Mouse (Mus musculus): ENCODE measurements around the gene Rhoq. TPM values are rescaled to one million over a fixed set of nuclear protein-coding genes. Genes with fewer than 3 reads are reported as not detected.

Rhoq gene
- polyA plus RNA-seq, 1 experiment from 2014 or later = 6.2 TPM

- H3K9ac ChIP-seq (ENCODE audit: low read length) = no peak overlapping the region; the same call in 1 of the 2 replicates
- no peaks in the 10 kb centered on the region for H3K36me3 ChIP-seq (ENCODE audit: control insufficient read depth, insufficient read depth, low read length)
- no peak overlapping the region for H3K27ac ChIP-seq (ENCODE audit: low read depth, low read length)
These were observed 30.0 kb upstream of the Rhoq start for GRCm38 (mm10) chr17:86932896-86933295.

GRCm38 (mm10) chr17:86937064-86937463 lies 25.8 kb upstream of the Rhoq start:
- H3K4me1 ChIP-seq (ENCODE audit: control insufficient read depth, insufficient read depth, low read length) = peaks cover 13% of the 10 kb centered on the region; the same call in 1 of the 2 replicates
- H3K9ac ChIP-seq (ENCODE audit: low read length) = no peak overlapping the region; the same call in 1 of the 2 replicates
- DNase-seq (ENCODE audit: low spot score) = no peak
- H3K36me3 ChIP-seq (ENCODE audit: control insufficient read depth, insufficient read depth, low read length) = no peaks in the 10 kb centered on the region
- H3K27ac ChIP-seq (ENCODE audit: low read depth, low read length) = peak overlapping the region; percentile 28; the same call in 1 of the 2 replicates
- H3K27me3 ChIP-seq (replicated peaks; ENCODE audit: control insufficient read depth, insufficient read depth, low read length) = no peaks in the 10 kb centered on the region; the same call in 1 of the 2 replicates
- H3K9me3 ChIP-seq (replicated peaks; ENCODE audit: control insufficient read depth, low read length) = no peaks in the 10 kb centered on the region
- 60% methylated on average over 2 of the region's 2 CpGs for WGBS
- H3K4me3 ChIP-seq (ENCODE audit: low read depth, low read length) = peak overlapping the region; percentile 28; the same call in 1 of the 2 replicates
- no peak for ATAC-seq
- H3K4me2 ChIP-seq (ENCODE audit: low read length) = peak overlapping the region; percentile 60

More at GRCm38 (mm10) chr17:86932896-86933295, 30.0 kb upstream of the Rhoq start:
- WGBS = 41% methylated on average over 5 of the region's 5 CpGs
- Histone ChIP-seq H3K4me2 (ENCODE audit: low read length) (no peak overlapping the region), H3K27me3 (replicated peaks; ENCODE audit: control insufficient read depth, insufficient read depth, low read length) (no peaks in the 10 kb centered on the region; the same call in 1 of the 2 replicates), H3K4me1 (ENCODE audit: control insufficient read depth, insufficient read depth, low read length) (0 out of 2 replicates have a peak, but pooled peaks cover 9% of the 10 kb centered on the region), H3K4me3 (ENCODE audit: low read depth, low read length) (no peak overlapping the region), H3K9me3 (replicated peaks; ENCODE audit: control insufficient read depth, low read length) (no peaks in the 10 kb centered on the region)
- DNase-seq (ENCODE audit: low spot score) = peak; percentile 44
- ATAC-seq = peak; percentile 47; the same call in 1 of the 2 replicates

- peak; percentile 88 for ATAC-seq
- WGBS = under 1% methylated on average over 20 of the region's 20 CpGs
- Histone ChIP-seq H3K4me2 (ENCODE audit: low read length) (peak overlapping the region; percentile 60), H3K9ac (ENCODE audit: low read length) (peak overlapping the region; percentile 43), H3K4me3 (ENCODE audit: low read depth, low read length) (peak overlapping the region; percentile 28), H3K27me3 (replicated peaks; ENCODE audit: control insufficient read depth, insufficient read depth, low read length) (no peaks in the 10 kb centered on the region; the same call in 1 of the 2 replicates), H3K4me1 (ENCODE audit: control insufficient read depth, insufficient read depth, low read length) (peaks cover 13% of the 10 kb centered on the region; the same call in 1 of the 2 replicates), H3K36me3 (ENCODE audit: control insufficient read depth, insufficient read depth, low read length) (no peaks in the 10 kb centered on the region), H3K9me3 (replicated peaks; ENCODE audit: control insufficient read depth, low read length) (no peaks in the 10 kb centered on the region), H3K27ac (ENCODE audit: low read depth, low read length) (peak overlapping the region; percentile 28; the same call in 1 of the 2 replicates)
- peak; percentile 88 for DNase-seq (ENCODE audit: low spot score)
These were observed 25.3 kb upstream of the Rhoq start for GRCm38 (mm10) chr17:86937497-86938155.

GRCm38 (mm10) chr17:86938683-86939082 lies 24.2 kb upstream of the Rhoq start:
- ATAC-seq = no peak
- Histone ChIP-seq H3K4me1 (ENCODE audit: control insufficient read depth, insufficient read depth, low read length) (peaks cover 12% of the 10 kb centered on the region; the same call in 1 of the 2 replicates), H3K4me3 (ENCODE audit: low read depth, low read length) (no peak overlapping the region), H3K27me3 (replicated peaks; ENCODE audit: control insufficient read depth, insufficient read depth, low read length) (no peaks in the 10 kb centered on the region; the same call in 1 of the 2 replicates), H3K27ac (ENCODE audit: low read depth, low read length) (no peak overlapping the region), H3K36me3 (ENCODE audit: control insufficient read depth, insufficient read depth, low read length) (no peaks in the 10 kb centered on the region), H3K4me2 (ENCODE audit: low read length) (no peak overlapping the region), H3K9me3 (replicated peaks; ENCODE audit: control insufficient read depth, low read length) (no peaks in the 10 kb centered on the region), H3K9ac (ENCODE audit: low read length) (no peak overlapping the region)
- DNase-seq (ENCODE audit: low spot score) = no peak
- 67% methylated on average over 7 of the region's 7 CpGs for WGBS

- Histone ChIP-seq H3K4me2 (ENCODE audit: low read length) (no peak overlapping the region), H3K9me3 (replicated peaks; ENCODE audit: control insufficient read depth, low read length) (no peaks in the 10 kb centered on the region), H3K4me1 (ENCODE audit: control insufficient read depth, insufficient read depth, low read length) (peaks cover 11% of the 10 kb centered on the region; the same call in 1 of the 2 replicates), H3K27me3 (replicated peaks; ENCODE audit: control insufficient read depth, insufficient read depth, low read length) (no peaks in the 10 kb centered on the region), H3K27ac (ENCODE audit: low read depth, low read length) (no peak overlapping the region), H3K4me3 (ENCODE audit: low read depth, low read length) (no peak overlapping the region), H3K36me3 (ENCODE audit: control insufficient read depth, insufficient read depth, low read length) (no peaks in the 10 kb centered on the region), H3K9ac (ENCODE audit: low read length) (no peak overlapping the region)
- WGBS = 79% methylated on average over 6 of the region's 6 CpGs
- no peak for ATAC-seq
- no peak for DNase-seq (ENCODE audit: low spot score)
These were observed 20.8 kb upstream of the Rhoq start for GRCm38 (mm10) chr17:86942112-86942511.

GRCm38 (mm10) chr17:86943158-86943557 lies 19.7 kb upstream of the Rhoq start:
- no peak for ATAC-seq
- H3K4me3 ChIP-seq (ENCODE audit: low read depth, low read length) = no peak overlapping the region
- H3K9ac ChIP-seq (ENCODE audit: low read length) = no peak overlapping the region
- no peak for DNase-seq (ENCODE audit: low spot score)
- no peak overlapping the region for H3K27ac ChIP-seq (ENCODE audit: low read depth, low read length)
- H3K9me3 ChIP-seq (replicated peaks; ENCODE audit: control insufficient read depth, low read length) = no peaks in the 10 kb centered on the region
- H3K4me1 ChIP-seq (ENCODE audit: control insufficient read depth, insufficient read depth, low read length) = peaks cover 3% of the 10 kb centered on the region; the same call in 1 of the 2 replicates
- 92% methylated on average over 6 of the region's 6 CpGs for WGBS
- no peak overlapping the region for H3K4me2 ChIP-seq (ENCODE audit: low read length)
- no peaks in the 10 kb centered on the region for H3K36me3 ChIP-seq (ENCODE audit: control insufficient read depth, insufficient read depth, low read length)
- H3K27me3 ChIP-seq (replicated peaks; ENCODE audit: control insufficient read depth, insufficient read depth, low read length) = no peaks in the 10 kb centered on the region

GRCm38 (mm10) chr17:86946078-86946477 lies 16.8 kb upstream of the Rhoq start:
- ATAC-seq = no peak
- no peak for DNase-seq (ENCODE audit: low spot score)
- Histone ChIP-seq H3K27ac (ENCODE audit: low read depth, low read length) (no peak overlapping the region), H3K36me3 (ENCODE audit: control insufficient read depth, insufficient read depth, low read length) (no peaks in the 10 kb centered on the region), H3K4me1 (ENCODE audit: control insufficient read depth, insufficient read depth, low read length) (no peaks in the 10 kb centered on the region), H3K4me3 (ENCODE audit: low read depth, low read length) (no peak overlapping the region), H3K4me2 (ENCODE audit: low read length) (no peak overlapping the region), H3K9me3 (replicated peaks; ENCODE audit: control insufficient read depth, low read length) (no peaks in the 10 kb centered on the region), H3K27me3 (replicated peaks; ENCODE audit: control insufficient read depth, insufficient read depth, low read length) (no peaks in the 10 kb centered on the region), H3K9ac (ENCODE audit: low read length) (no peak overlapping the region)
- 56% methylated on average over 4 of the region's 4 CpGs for WGBS

- no peak within 1 kb of the TSS for H3K9ac ChIP-seq (ENCODE audit: low read length)
- ATAC-seq = peak; percentile 94
- whole genome bisulfite sequencing = 62% methylated on average over 28 of the region's 28 CpGs
These were observed 14.8 kb upstream of the Rhoq start, which contains the start of gene Atp6v1e2 for GRCm38 (mm10) chr17:86947840-86948796. Gene Atp6v1e2 (minus strand): TSS chr17:86947897.

More at GRCm38 (mm10) chr17:86947840-86948796, 14.8 kb upstream of the Rhoq start, which contains the start of gene Atp6v1e2:
- peak; percentile 78 for DNase-seq (ENCODE audit: low spot score)
- no peaks in the 10 kb centered on the region for H3K9me3 ChIP-seq (replicated peaks; ENCODE audit: control insufficient read depth, low read length)
- H3K4me2 ChIP-seq (ENCODE audit: low read length) = no peak within 1 kb of the TSS
- no peaks in the 10 kb centered on the region for H3K27me3 ChIP-seq (replicated peaks; ENCODE audit: control insufficient read depth, insufficient read depth, low read length)
- H3K4me3 ChIP-seq (ENCODE audit: low read depth, low read length) = no peak within 1 kb of the TSS
- H3K27ac ChIP-seq (ENCODE audit: low read depth, low read length) = peak within 1 kb of the TSS; percentile 48; the same call in 1 of the 2 replicates
- H3K36me3 ChIP-seq (ENCODE audit: control insufficient read depth, insufficient read depth, low read length) = no peaks in the 10 kb centered on the region
- no peaks in the 10 kb centered on the region for H3K4me1 ChIP-seq (ENCODE audit: control insufficient read depth, insufficient read depth, low read length)
